Mouse (Mus musculus): ENCODE results near the gene Tmem81.
"Not testable (repeated sequence)": the region's sequence is repeated elsewhere in the genome, so short reads cannot be mapped to it uniquely, and the experiment has no call there.

The Tmem81 gene

DNA sequence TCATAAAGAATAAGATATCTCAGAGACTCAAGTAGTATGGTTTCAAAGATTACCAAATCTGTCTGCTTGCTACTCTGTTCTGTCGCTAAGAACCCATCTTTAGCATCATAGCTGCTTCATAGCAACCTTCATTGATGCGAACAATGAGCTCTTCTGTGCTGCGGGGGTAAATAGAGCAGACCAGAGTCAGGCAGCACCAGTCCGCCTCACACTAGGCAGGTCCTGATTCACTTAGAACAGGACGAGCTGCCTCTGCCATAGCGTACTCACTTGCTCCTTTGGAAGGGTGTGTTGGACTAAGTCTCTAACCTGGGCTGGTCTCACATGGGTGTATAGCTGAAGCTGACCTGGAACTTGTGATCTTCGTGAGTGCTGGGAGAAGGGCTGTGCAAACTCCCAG, at the start of gene Tmem81:
Gene Tmem81 (plus strand): TSS at position 173 of the 400 bp plus-strand sequence.
- no peak for DNase-seq (ENCODE audit: low spot score)

DNA sequence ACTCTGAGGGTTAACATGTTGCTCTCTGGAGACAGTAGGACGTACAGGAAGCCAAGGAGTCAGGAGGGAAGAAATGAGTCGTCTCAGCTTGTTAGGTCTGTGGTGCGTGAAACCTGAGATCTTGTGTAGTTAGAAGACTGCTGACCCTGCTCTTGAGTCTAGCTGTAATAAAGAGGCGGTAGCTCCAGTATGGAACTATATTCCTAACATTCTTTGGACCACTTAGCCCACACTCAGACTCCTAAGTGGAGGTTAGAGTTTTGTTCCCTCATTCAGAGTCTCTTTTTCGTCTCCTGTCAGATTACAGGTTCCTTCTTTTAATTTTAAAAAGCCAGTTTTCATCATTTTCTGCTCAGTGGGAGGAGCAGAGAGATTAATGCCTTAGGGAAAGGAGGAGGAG, 41.4 kb upstream of the Tmem81 start:
- DNase-seq (ENCODE audit: low spot score), result no peak

DNA sequence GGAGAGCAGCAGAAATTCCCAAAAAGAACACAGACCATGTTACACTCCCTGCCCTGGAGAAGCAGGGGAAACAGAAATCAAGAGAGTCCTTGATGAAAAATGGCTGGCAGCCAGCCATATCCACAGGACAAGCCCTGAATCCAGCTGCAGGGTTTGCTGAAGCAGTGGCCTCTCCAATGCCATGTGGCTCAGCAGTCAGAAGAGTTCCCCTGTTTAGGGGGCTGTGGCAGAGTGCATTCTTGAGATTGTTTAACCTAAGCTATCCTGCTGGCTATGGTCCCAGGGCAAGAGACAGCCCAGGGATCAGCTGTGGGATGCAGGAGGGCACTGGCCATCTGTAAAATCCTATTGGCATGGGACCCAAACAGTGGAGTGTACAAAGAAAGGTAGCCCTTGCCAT, 37.1 kb upstream of the Tmem81 start:
- no peak for DNase-seq (ENCODE audit: low spot score)

- no peak for DNase-seq (ENCODE audit: low spot score)
Observed at GRCm38 (mm10) chr1:132469519-132469918, 36.5 kb upstream of the Tmem81 start.

- DNase-seq (ENCODE audit: low spot score), result not testable (repeated sequence)
Observed at GRCm38 (mm10) chr1:132470031-132470430, 36.0 kb upstream of the Tmem81 start.

GRCm38 (mm10) chr1:132471032-132471431, 35.0 kb upstream of the Tmem81 start:
- no peak for DNase-seq (ENCODE audit: low spot score)

DNA sequence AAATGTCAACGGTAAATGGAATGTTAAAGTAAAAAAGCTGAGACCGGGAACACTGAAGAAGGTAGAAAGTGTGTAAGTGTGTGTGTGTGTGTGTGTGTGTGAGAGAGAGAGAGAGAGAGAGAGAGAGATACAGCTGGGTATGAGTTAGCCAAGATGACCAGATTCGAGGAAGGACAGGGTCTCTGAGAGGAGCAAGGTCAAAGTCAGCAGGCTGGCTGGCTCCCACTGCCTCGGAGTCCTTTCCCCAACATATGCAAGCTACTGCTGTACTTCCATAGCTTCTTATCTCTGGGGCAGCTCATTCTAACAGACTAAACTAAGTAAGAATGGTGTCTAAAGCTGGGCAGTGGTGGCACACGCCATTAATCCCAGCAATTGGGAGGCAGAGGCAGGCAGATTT, 34.5 kb upstream of the Tmem81 start:
- DNase-seq (ENCODE audit: low spot score), result no peak

DNA sequence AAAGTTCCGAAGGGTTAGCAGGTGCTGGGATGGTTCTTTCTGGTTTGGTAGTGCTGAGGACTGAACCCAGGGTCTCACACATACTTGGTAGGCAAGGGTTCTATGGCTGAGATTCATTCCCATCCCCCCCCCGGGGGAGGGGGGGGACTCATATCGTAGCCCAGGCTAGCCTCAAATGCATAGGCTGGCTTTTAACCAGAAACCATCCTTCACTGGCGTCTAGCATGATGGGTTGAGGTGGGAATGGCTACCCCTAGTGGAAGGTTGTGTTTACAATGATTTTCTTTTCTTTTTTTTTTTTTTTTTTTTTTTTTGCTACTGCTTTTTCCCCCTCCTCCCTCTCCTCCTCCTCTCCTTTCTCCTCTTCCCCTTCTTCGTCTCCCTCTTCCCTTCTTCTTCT, 33.5 kb upstream of the Tmem81 start:
- no peak for DNase-seq (ENCODE audit: low spot score)

DNA sequence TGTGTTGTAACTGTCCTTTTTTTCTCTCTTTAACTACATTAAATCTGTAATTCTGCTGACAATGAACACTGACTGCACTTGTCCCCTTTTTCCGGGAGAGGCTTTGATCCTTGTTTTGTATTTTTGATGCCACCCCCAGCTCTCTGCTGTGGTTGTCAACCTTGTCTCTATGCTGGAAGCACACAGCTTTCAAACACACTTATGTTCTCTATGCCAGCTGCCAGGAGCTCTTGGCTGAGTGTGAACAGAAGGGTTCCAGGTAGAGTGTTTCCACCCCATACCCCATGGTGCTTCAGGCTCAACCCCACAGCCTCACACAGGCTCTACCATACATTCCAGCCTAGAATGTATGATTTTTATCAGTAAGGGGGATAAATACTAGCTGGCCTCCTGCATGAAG, 31.5 kb upstream of the Tmem81 start:
- no peak for DNase-seq (ENCODE audit: low spot score)

GRCm38 (mm10) chr1:132476575-132476927, 29.5 kb upstream of the Tmem81 start:
- no peak for DNase-seq (ENCODE audit: low spot score)

- peak; percentile 88 for DNase-seq (ENCODE audit: low spot score)
Observed at GRCm38 (mm10) chr1:132476928-132477691, 28.9 kb upstream of the Tmem81 start, which contains the start of gene Rbbp5. Gene Rbbp5 (plus strand): TSS chr1:132477365.

- DNase-seq (ENCODE audit: low spot score), result no peak
Observed at GRCm38 (mm10) chr1:132479438-132479837, 26.6 kb upstream of the Tmem81 start.

DNA sequence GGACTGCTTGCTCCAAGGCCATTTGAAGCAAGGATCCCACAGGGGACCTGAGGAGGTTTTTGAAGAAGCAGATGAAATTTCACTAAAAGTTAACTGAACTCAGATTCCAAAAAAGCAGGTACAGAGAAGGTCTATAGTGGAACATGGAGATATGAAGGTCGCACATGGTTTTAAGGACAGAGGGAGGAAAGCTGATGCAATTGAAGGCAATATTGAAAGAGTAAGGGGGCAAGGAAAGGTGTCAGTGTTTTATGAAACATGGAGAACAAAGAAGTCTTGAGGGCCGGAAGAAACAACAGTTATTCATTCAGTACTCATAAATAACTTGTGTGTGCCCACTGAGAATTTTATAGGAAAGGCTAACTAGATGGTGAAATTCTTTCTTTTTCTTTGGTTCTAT, 24.4 kb upstream of the Tmem81 start:
- DNase-seq (ENCODE audit: low spot score), result no peak

GRCm38 (mm10) chr1:132483234-132483633, 22.8 kb upstream of the Tmem81 start:
- no peak for DNase-seq (ENCODE audit: low spot score)

GRCm38 (mm10) chr1:132483759-132484158, 22.3 kb upstream of the Tmem81 start:
- DNase-seq (ENCODE audit: low spot score), result no peak

- no peak for DNase-seq (ENCODE audit: low spot score)
Observed at GRCm38 (mm10) chr1:132500535-132500934, 5.5 kb upstream of the Tmem81 start.

DNA sequence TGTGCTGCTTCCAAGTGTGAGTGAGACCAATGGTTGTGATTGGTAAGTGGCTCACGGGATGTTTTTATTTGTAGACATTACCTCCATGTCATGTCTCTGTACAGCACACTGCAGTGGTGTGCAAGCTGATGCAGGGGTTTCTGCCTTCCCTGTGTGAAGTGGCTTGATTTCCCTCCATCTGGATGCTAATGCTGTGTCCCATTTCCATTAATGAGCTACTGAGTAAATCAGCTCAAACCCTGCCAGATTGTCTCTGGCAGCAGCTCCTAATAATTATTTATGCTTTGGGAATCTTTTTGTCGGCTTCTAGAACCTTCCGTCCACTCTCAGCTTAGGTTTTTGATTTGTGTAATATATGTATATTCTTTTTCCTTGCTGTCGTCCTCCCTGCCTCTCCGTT, 875 bp upstream of the Tmem81 start:
- DNase-seq (ENCODE audit: low spot score), result no peak

DNA sequence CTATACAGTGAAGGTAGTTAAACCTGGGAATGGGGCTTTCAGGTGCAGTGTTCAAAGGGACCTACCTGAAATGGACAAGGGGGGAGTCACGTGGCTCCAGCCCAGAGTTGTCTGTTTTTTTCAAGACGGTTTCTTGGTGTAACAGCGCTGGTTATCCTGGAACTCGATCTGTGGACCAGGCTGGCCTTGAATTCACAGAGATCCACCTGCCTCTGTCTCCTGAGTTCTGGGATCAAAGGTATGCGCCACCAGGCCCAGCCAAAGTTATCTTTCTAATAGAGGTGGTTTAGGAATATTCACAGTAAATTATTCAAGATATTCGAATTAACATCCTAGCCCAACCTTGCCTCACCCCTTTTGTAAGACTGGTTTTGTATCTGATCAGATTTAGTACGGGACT, 626 bp downstream of the Tmem81 start:
- no peak for DNase-seq (ENCODE audit: low spot score)

GRCm38 (mm10) chr1:132509771-132510170, 3.7 kb downstream of the Tmem81 start:
- DNase-seq (ENCODE audit: low spot score), result no peak

DNA sequence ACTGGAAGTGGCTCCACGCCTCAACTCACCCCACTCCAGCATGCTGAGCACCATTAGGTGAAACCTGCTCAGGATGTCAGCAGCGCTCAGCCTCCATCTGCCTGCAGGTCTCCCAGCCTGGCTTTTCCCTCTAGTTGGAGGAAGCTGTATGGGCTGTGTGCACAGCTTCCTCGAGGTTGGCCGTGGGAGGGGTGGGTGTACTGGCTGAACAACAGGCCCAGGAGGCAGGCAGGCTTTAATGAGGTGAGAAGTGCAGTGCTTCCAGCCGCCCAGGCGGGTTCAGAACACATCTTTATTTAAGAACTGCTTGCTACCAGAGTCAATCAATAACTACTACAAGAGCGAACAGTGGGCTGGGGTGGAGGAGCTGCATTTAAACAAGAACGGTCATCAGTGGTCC, 5.5 kb downstream of the Tmem81 start:
- DNase-seq (ENCODE audit: low spot score), result no peak

DNA sequence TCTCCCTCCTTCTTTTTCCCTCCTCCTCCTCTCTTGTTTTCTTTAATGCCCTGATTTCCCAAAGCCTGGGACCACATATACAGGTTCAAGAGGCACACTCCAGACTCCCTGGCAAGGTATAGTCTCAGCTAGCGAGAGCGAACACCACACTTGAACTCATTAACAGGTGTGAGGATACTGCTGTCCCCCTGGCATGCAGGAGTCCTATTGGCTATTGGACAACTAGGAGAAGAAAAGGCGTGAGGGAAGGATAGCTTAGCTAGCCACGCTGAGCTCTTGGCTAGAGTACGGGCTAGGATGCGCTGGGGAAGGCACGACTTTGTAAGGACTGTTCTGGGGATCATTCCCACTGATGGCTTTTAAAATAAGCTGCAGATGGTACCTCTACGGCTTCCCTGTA, 6.1 kb downstream of the Tmem81 start:
- DNase-seq (ENCODE audit: low spot score), result no peak

GRCm38 (mm10) chr1:132515339-132515738, 9.3 kb downstream of the Tmem81 start:
- no peak for DNase-seq (ENCODE audit: low spot score)

DNA sequence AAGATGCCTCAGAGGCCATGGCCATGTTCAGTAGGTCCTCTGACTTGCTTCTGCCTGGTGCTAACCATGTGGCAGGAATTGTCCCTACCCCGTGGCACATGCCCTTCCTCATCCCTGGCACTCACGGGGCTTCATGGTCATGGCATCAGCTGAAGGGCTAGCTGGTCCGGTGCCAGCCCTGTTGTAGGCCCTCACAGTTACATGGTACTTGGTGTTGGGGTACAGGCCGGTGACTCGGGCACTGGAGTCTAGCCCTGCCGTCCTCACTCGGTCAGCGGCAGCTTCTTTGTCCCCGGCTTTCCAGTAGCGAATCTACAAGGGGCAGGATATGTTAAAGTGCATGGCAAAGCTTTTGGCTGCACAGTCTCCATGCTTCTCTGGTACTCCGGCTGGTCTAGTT, 10.7 kb downstream of the Tmem81 start:
- no peak for DNase-seq (ENCODE audit: low spot score)

DNA sequence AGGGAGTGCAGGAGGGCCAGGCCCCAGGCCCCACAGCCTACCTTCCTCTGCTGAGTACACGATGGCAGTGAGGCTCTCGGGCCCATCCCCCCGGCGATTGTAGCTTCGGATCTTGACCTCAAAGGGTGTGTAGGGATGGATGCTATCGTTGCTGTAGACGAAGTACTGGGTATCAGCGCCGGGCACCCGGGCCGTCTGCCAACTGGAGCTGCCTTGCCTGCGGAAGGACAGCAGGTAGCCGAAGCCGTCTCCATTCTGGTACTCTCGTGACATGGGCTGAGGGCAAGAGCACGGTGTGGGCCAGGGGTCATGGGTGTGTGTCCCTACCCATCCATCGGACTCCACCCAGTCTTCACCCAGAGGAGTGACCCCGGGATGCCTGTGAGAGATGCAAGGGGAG, 12.6 kb downstream of the Tmem81 start:
- DNase-seq (ENCODE audit: low spot score), result no peak

Measured in yolk sac, embryonic 10.5 days (tissue).